Mouse (Mus musculus): ENCODE data around the gene Aig1. TPM values are rescaled to one million over a fixed set of nuclear protein-coding genes. Genes with fewer than 3 reads are reported as not detected.
"Not testable (repeated sequence)": the region's sequence is repeated elsewhere in the genome, so short reads cannot be mapped to it uniquely, and the experiment has no call there.

Aig1 gene
- 73.7 and 81.4 TPM in 2 replicates for polyA plus RNA-seq (2015; fragmentation: Nextera tagmentation; extraction: Ambion mirVana)

GRCm38 (mm10) chr10:13868371-13869321 lies at the start of gene Aig1:
Aig1 (minus strand) TSS chr10:13868980.
- Histone ChIP-seq H3K36me3 (no peaks in the 10 kb centered on the region), H3K4me3 (peak within 1 kb of the TSS; percentile 65), H3K4me1 (replicated peaks) (peaks cover 30% of the 10 kb centered on the region), H3K4me2 (peak within 1 kb of the TSS; percentile 66), H3K9ac (peak within 1 kb of the TSS; percentile 88), H3K27me3 (no peaks in the 10 kb centered on the region), H3K9me3 (peaks cover 6% of the 10 kb centered on the region; the same call in 1 of the 2 replicates), H3K27ac (replicated peaks) (peak within 1 kb of the TSS; percentile 83)
- WGBS, result 2% methylated on average over 75 of the region's 77 CpGs
- ATAC-seq (ENCODE audit: low read depth), result peak; percentile 95

GRCm38 (mm10) chr10:13916645-13917342 lies 48.0 kb upstream of the Aig1 start:
- WGBS, result 27% methylated on average over 12 of the region's 12 CpGs
- Histone ChIP-seq H3K4me1 (replicated peaks) (peaks cover 10% of the 10 kb centered on the region), H3K27me3 (no peaks in the 10 kb centered on the region), H3K9ac (no peak overlapping the region), H3K4me3 (no peak overlapping the region), H3K4me2 (no peak overlapping the region), H3K27ac (replicated peaks) (peak overlapping the region; percentile 69), H3K9me3 (no peaks in the 10 kb centered on the region), H3K36me3 (no peaks in the 10 kb centered on the region)
- ATAC-seq (ENCODE audit: low read depth), result peak; percentile 86

GRCm38 (mm10) chr10:13915211-13915610 lies 46.4 kb upstream of the Aig1 start:
- no peak overlapping the region for H3K4me2 ChIP-seq
- H3K9ac ChIP-seq, result no peak overlapping the region
- no peaks in the 10 kb centered on the region for H3K9me3 ChIP-seq
- H3K36me3 ChIP-seq, result no peaks in the 10 kb centered on the region
- H3K27me3 ChIP-seq, result no peaks in the 10 kb centered on the region
- ATAC-seq (ENCODE audit: low read depth), result no peak
- no peak overlapping the region for H3K27ac ChIP-seq (replicated peaks)
- 90% methylated on average over 3 of the region's 3 CpGs for WGBS
- peaks cover 10% of the 10 kb centered on the region for H3K4me1 ChIP-seq (replicated peaks)
- no peak overlapping the region for H3K4me3 ChIP-seq

GRCm38 (mm10) chr10:13913689-13914088 lies 44.9 kb upstream of the Aig1 start:
- H3K4me1 ChIP-seq (replicated peaks), result peaks cover 10% of the 10 kb centered on the region
- no peaks in the 10 kb centered on the region for H3K36me3 ChIP-seq
- no peaks in the 10 kb centered on the region for H3K9me3 ChIP-seq
- no peak overlapping the region for H3K4me3 ChIP-seq
- H3K27me3 ChIP-seq, result no peaks in the 10 kb centered on the region
- no peak overlapping the region for H3K9ac ChIP-seq
- no peak overlapping the region for H3K4me2 ChIP-seq
- ATAC-seq (ENCODE audit: low read depth), result no peak
- H3K27ac ChIP-seq (replicated peaks), result no peak overlapping the region

- Histone ChIP-seq H3K4me2 (no peak overlapping the region), H3K9ac (no peak overlapping the region), H3K4me3 (no peak overlapping the region), H3K27me3 (no peaks in the 10 kb centered on the region), H3K4me1 (replicated peaks) (no peaks in the 10 kb centered on the region), H3K27ac (replicated peaks) (no peak overlapping the region), H3K9me3 (peaks cover 6% of the 10 kb centered on the region; the same call in 1 of the 2 replicates), H3K36me3 (no peaks in the 10 kb centered on the region)
- 80% methylated on average over 8 of the region's 8 CpGs for WGBS
- ATAC-seq (ENCODE audit: low read depth), result no peak
These were observed 37.5 kb upstream of the Aig1 start for GRCm38 (mm10) chr10:13906261-13906741.

GRCm38 (mm10) chr10:13905618-13906017 lies 36.8 kb upstream of the Aig1 start:
- WGBS, result 92% methylated on average over 9 of the region's 9 CpGs
- Histone ChIP-seq H3K9ac (no peak overlapping the region), H3K4me1 (replicated peaks) (no peaks in the 10 kb centered on the region), H3K4me2 (no peak overlapping the region), H3K36me3 (no peaks in the 10 kb centered on the region), H3K27ac (replicated peaks) (no peak overlapping the region), H3K9me3 (peaks cover 6% of the 10 kb centered on the region; the same call in 1 of the 2 replicates), H3K4me3 (no peak overlapping the region), H3K27me3 (no peaks in the 10 kb centered on the region)
- no peak for ATAC-seq (ENCODE audit: low read depth)

GRCm38 (mm10) chr10:13892762-13893161 lies 24.0 kb upstream of the Aig1 start:
- WGBS, result 95% methylated on average over 6 of the region's 7 CpGs
- not testable (repeated sequence) for H3K36me3 ChIP-seq; H3K9ac ChIP-seq; H3K27ac ChIP-seq (replicated peaks); H3K4me1 ChIP-seq (replicated peaks); H3K4me2 ChIP-seq; H3K9me3 ChIP-seq; H3K27me3 ChIP-seq; H3K4me3 ChIP-seq; ATAC-seq (ENCODE audit: low read depth)

GRCm38 (mm10) chr10:13882975-13883875 lies 14.4 kb upstream of the Aig1 start:
- no peak overlapping the region for H3K27ac ChIP-seq (replicated peaks)
- H3K4me2 ChIP-seq, result no peak overlapping the region
- no peak overlapping the region for H3K9ac ChIP-seq
- H3K4me1 ChIP-seq (replicated peaks), result no peaks in the 10 kb centered on the region
- no peaks in the 10 kb centered on the region for H3K9me3 ChIP-seq
- no peak for ATAC-seq (ENCODE audit: low read depth)
- no peaks in the 10 kb centered on the region for H3K27me3 ChIP-seq
- no peak overlapping the region for H3K4me3 ChIP-seq
- WGBS, result 70% methylated on average over 10 of the region's 10 CpGs
- no peaks in the 10 kb centered on the region for H3K36me3 ChIP-seq

- Histone ChIP-seq H3K4me3 (no peak overlapping the region), H3K9ac (no peak overlapping the region), H3K27me3 (no peaks in the 10 kb centered on the region), H3K4me1 (replicated peaks) (no peaks in the 10 kb centered on the region), H3K4me2 (no peak overlapping the region), H3K36me3 (no peaks in the 10 kb centered on the region), H3K27ac (replicated peaks) (no peak overlapping the region), H3K9me3 (no peaks in the 10 kb centered on the region)
- WGBS, result 77% methylated on average over 8 of the region's 9 CpGs
- ATAC-seq (ENCODE audit: low read depth), result no peak
These were observed 13.7 kb upstream of the Aig1 start for GRCm38 (mm10) chr10:13882490-13882889.

GRCm38 (mm10) chr10:13878696-13879095 lies 9.9 kb upstream of the Aig1 start:
- Histone ChIP-seq H3K4me1 (replicated peaks) (no peaks in the 10 kb centered on the region), H3K9ac (no peak overlapping the region), H3K27ac (replicated peaks) (no peak overlapping the region), H3K9me3 (no peaks in the 10 kb centered on the region), H3K36me3 (no peaks in the 10 kb centered on the region), H3K27me3 (no peaks in the 10 kb centered on the region), H3K4me2 (no peak overlapping the region), H3K4me3 (no peak overlapping the region)
- WGBS, result 86% methylated on average over 4 of the region's 4 CpGs
- ATAC-seq (ENCODE audit: low read depth), result no peak

GRCm38 (mm10) chr10:13875038-13875420 lies 6.2 kb upstream of the Aig1 start:
- 80% methylated on average over 4 of the region's 4 CpGs for WGBS
- no peak overlapping the region for H3K4me2 ChIP-seq
- no peak overlapping the region for H3K27ac ChIP-seq (replicated peaks)
- no peaks in the 10 kb centered on the region for H3K4me1 ChIP-seq (replicated peaks)
- H3K9me3 ChIP-seq, result peaks cover 6% of the 10 kb centered on the region; the same call in 1 of the 2 replicates
- no peak for ATAC-seq (ENCODE audit: low read depth)
- no peaks in the 10 kb centered on the region for H3K36me3 ChIP-seq
- H3K27me3 ChIP-seq, result no peaks in the 10 kb centered on the region
- H3K4me3 ChIP-seq, result no peak overlapping the region
- no peak overlapping the region for H3K9ac ChIP-seq

Data from neural tube, embryonic 13.5 days (tissue).